Mouse (Mus musculus) forebrain, embryonic 11.5 days (tissue): ENCODE measurements around the gene Spdye4b. TPM values are rescaled to one million over a fixed set of nuclear protein-coding genes. Genes with fewer than 3 reads are reported as not detected.
A peak's percentile ranks its signal among the peaks of the same experiment; 100 is the strongest.
"Not testable (repeated sequence)": the region's sequence is repeated elsewhere in the genome, so short reads cannot be mapped to it uniquely, and the experiment has no call there.

ENCODE experiments used
- ATAC-seq: fragments of 200-750 bp; cut with Nextera tagmentation; replicated peaks from 2 replicates; pipeline ENCODE4 v1.8.0; 2017; ENCODE audit warnings: moderate TSS enrichment; ENCODE audit not compliant: low FRiP score
- DNase-seq: peaks from one replicate; pipeline ENCODE4 v3.0.0-alpha.2; 2017; ENCODE audit warnings: low spot score
- H3K27ac ChIP-seq: fragments of 300-500 bp; sonication (generic); 2 replicates; pipeline ENCODE4 v1.5.1; 2014; ENCODE audit warnings: low read depth, low read length
- H3K27me3 ChIP-seq: fragments of 300-500 bp; sonication (generic); 2 replicates; pipeline ENCODE4 v1.6.1; 2014; ENCODE audit warnings: mild to moderate bottlenecking, low read length, mixed read lengths; ENCODE audit not compliant: control insufficient read depth, insufficient read depth
- H3K36me3 ChIP-seq: fragments of 300-500 bp; sonication (generic); 2 replicates; pipeline ENCODE4 v1.6.1; 2014; ENCODE audit warnings: mild to moderate bottlenecking, low read length, moderate library complexity, mixed read lengths; ENCODE audit not compliant: control insufficient read depth, insufficient read depth
- H3K4me1 ChIP-seq: fragments of 300-500 bp; sonication (generic); replicated peaks from 2 replicates; pipeline ENCODE4 v1.6.1; 2014; ENCODE audit warnings: low read length, mixed read lengths; ENCODE audit not compliant: control insufficient read depth, insufficient read depth
- H3K4me2 ChIP-seq: fragments of 300-500 bp; sonication (generic); 2 replicates; pipeline ENCODE4 v1.6.1; 2014; ENCODE audit warnings: low read depth, mild to moderate bottlenecking, low read length, moderate library complexity, mixed read lengths; ENCODE audit not compliant: severe bottlenecking
- H3K4me3 ChIP-seq: fragments of 300-500 bp; sonication (generic); 2 replicates; pipeline ENCODE4 v1.5.1; 2014; ENCODE audit warnings: low read depth, low read length
- H3K9ac ChIP-seq: fragments of 300-500 bp; sonication (generic); 2 replicates; pipeline ENCODE4 v1.6.1; 2014; ENCODE audit warnings: low read length
- H3K9me3 ChIP-seq: fragments of 300-500 bp; sonication (generic); 2 replicates; pipeline ENCODE4 v1.6.1; 2016; ENCODE audit warnings: low read length, mixed read lengths; ENCODE audit not compliant: control insufficient read depth
- WGBS: fragments of 180-500 bp; shearing (Covaris S2); extraction: QIAGEN DNeasy Blood & Tissue Kit; methylation state at CpG from one replicate; pipeline ENCODE4 v1.1.7; 2014; 5-methylcytosine and 5-hydroxymethylcytosine counted together
- polyA plus RNA-seq: library from polyadenylated mRNA; unstranded; fragments of >200 nt; fragmentation: Nextera tagmentation; extraction: Ambion mirVana; gene quantifications from 2 replicates; pipeline ENCODE4 v1.2.1, GENCODE M21; 2014

Gene Spdye4b
- polyA plus RNA-seq, 1 experiment from 2014 or later: not detected

GRCm38 (mm10) chr5:143150044-143150443 is 30.8 kb upstream of the Spdye4b start:
- no peaks in the 10 kb centered on the region; the same call in 1 of the 2 replicates for H3K9me3 ChIP-seq
- H3K4me1 ChIP-seq: no peaks in the 10 kb centered on the region
- ATAC-seq: no peak
- H3K27me3 ChIP-seq: no peaks in the 10 kb centered on the region
- WGBS: 84% methylated on average over 2 of the region's 2 CpGs
- H3K36me3 ChIP-seq: no peaks in the 10 kb centered on the region
- H3K4me3 ChIP-seq: no peak overlapping the region
- DNase-seq: no peak
- H3K9ac ChIP-seq: no peak overlapping the region
- H3K4me2 ChIP-seq: no peak overlapping the region
- no peak overlapping the region for H3K27ac ChIP-seq

DNA sequence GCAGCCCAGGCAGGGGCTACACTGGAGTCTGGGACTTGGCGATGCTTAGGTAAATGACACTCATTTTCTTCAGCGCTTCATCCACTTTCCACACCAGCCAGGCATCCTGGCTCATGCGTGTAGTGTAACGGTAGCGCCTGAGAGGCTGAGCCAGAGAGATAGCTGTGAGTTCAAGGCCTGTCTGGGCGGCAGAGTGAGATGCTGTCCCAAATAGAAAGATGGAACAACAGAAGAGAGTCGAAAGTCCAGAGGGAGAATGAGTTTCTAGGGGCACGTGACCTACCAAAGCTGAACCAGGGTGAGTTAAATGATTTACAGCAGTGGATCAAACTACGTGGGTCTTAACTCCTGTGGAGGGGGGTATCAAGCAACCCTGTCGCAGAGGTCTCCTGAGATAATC is 27.1 kb upstream of the Spdye4b start:
- Histone ChIP-seq H3K9me3 (no peaks in the 10 kb centered on the region; the same call in 1 of the 2 replicates), H3K27ac (no peak overlapping the region), H3K27me3 (peaks cover 8% of the 10 kb centered on the region), H3K4me2 (no peak overlapping the region), H3K9ac (no peak overlapping the region), H3K36me3 (no peaks in the 10 kb centered on the region), H3K4me3 (no peak overlapping the region), H3K4me1 (no peaks in the 10 kb centered on the region)
- ATAC-seq (no peak), DNase-seq (no peak)
- 91% methylated on average over 10 of the region's 10 CpGs for WGBS

DNA sequence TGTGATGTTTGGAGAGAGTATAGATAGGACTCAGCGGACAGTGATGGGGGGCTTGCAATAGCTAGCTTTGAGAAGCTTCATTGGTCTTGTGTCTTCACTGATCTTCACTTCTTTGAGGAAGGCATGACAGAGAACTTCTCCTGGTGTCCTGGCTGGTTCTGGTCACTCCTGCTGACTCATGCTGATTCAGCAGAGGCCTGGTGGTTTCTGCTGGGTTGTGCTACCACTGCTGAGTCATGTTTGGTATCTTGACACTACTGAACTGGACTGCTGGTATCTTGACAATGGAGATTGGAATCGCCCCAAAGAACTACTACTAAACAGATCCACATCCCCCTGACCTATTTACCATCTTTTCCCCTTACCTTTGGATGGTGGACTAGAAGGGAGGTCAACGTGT is 25.3 kb upstream of the Spdye4b start:
- DNase-seq (no peak), ATAC-seq (no peak)
- Histone ChIP-seq H3K4me3 (no peak overlapping the region), H3K36me3 (no peaks in the 10 kb centered on the region), H3K27ac (no peak overlapping the region), H3K9me3 (no peaks in the 10 kb centered on the region; the same call in 1 of the 2 replicates), H3K4me2 (no peak overlapping the region), H3K9ac (no peak overlapping the region), H3K4me1 (no peaks in the 10 kb centered on the region), H3K27me3 (peaks cover 8% of the 10 kb centered on the region)
- WGBS: 88% methylated on average over 3 of the region's 3 CpGs

GRCm38 (mm10) chr5:143165508-143166070 is 15.2 kb upstream of the Spdye4b start:
- Histone ChIP-seq H3K4me3 (no peak overlapping the region), H3K4me1 (no peaks in the 10 kb centered on the region), H3K36me3 (no peaks in the 10 kb centered on the region), H3K4me2 (no peak overlapping the region), H3K27ac (no peak overlapping the region), H3K9me3 (no peaks in the 10 kb centered on the region), H3K9ac (no peak overlapping the region), H3K27me3 (no peaks in the 10 kb centered on the region; the same call in 1 of the 2 replicates)
- ATAC-seq: no peak
- DNase-seq: peak; percentile 62
- WGBS: 13% methylated on average over 18 of the region's 18 CpGs

DNA sequence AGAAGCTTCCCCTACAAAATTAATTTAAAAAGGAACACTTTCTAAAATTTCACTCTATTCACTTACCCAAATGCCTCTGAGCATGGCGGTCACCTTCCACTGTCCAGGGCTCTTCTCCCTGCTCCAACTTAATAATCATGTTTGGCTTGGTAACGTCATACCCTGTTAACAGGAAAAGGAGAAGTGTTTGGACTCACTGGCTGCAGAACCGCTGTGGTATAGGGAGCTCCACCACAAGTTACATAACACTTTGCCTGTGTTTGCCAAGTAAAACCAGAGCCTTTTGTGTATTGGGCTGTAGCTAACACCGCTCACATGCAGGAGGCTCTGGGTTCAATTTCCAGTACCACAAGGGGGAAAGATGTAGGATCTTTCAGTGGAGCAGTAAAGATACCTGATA is 4.8 kb upstream of the Spdye4b start:
- H3K9ac ChIP-seq: no peak overlapping the region
- H3K4me3 ChIP-seq: no peak overlapping the region
- H3K9me3 ChIP-seq: no peaks in the 10 kb centered on the region; the same call in 1 of the 2 replicates
- H3K4me2 ChIP-seq: no peak overlapping the region
- DNase-seq (no peak), ATAC-seq (no peak)
- H3K4me1 ChIP-seq: no peaks in the 10 kb centered on the region
- peaks cover 23% of the 10 kb centered on the region for H3K36me3 ChIP-seq
- H3K27me3 ChIP-seq: no peaks in the 10 kb centered on the region
- no peak overlapping the region for H3K27ac ChIP-seq
- WGBS: 96% methylated on average over 4 of the region's 4 CpGs

DNA sequence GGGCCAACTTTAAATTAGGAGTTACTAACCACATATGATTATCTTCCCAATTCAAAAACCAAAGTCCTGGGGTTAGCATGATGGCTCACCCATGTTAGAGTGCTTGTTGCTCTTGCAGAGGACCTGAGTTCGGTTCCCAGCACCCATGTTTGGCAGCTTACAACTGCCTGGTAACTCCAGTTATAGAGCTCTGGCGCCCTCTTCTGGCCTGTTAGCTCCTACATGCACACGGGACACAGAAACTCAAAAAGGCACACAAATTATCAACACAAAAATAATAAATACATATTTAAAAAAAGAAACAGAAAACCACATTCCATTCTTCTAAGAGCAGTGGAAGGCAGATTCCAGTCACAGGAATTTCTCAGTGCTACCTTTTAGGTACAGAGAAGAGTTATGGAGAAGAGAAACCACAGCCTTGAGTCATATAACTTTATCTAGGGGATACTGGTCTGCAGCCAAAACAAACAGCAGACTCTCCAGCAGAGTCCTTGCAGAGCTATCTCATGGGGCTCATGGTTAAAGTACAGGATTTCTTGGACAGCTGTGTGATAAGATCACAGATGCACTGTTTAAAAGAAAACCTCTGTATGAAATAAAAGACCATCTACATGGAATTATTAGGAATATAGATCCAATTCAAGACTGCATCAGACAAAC is 3.1 kb upstream of the Spdye4b start:
- no peak overlapping the region for H3K4me3 ChIP-seq
- H3K9ac ChIP-seq: no peak overlapping the region
- H3K27me3 ChIP-seq: no peaks in the 10 kb centered on the region
- DNase-seq (no peak), ATAC-seq (no peak)
- no peaks in the 10 kb centered on the region; the same call in 1 of the 2 replicates for H3K9me3 ChIP-seq
- WGBS: 89% methylated on average over 3 of the region's 3 CpGs
- H3K4me1 ChIP-seq: no peaks in the 10 kb centered on the region
- peaks cover 23% of the 10 kb centered on the region for H3K36me3 ChIP-seq
- no peak overlapping the region for H3K27ac ChIP-seq
- no peak overlapping the region for H3K4me2 ChIP-seq

DNA sequence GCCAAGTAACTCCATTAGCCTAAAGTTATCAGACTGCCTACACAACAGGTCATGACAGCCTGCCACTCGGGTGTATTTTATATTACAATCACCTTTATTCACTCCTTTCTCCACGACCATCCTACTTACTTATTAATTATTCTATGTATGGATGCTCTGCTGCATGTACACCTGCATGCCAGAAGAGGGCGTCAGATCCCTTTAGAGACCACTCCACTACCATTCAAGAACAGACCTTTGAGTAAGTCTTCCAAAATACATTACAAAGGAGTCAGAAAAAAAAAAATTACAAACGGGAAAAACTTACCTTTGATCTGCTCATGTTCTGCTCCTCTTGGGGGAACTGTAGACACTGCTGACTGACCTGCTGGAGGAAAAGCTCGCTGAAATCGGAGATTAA is 1.6 kb upstream of the Spdye4b start:
- DNase-seq (no peak), ATAC-seq (no peak)
- no peaks in the 10 kb centered on the region; the same call in 1 of the 2 replicates for H3K9me3 ChIP-seq
- H3K9ac ChIP-seq: no peak overlapping the region
- no peaks in the 10 kb centered on the region for H3K27me3 ChIP-seq
- no peak overlapping the region for H3K4me3 ChIP-seq
- WGBS: 43% methylated on average over 6 of the region's 6 CpGs
- H3K27ac ChIP-seq: no peak overlapping the region
- H3K36me3 ChIP-seq: peaks cover 18% of the 10 kb centered on the region
- H3K4me1 ChIP-seq: no peaks in the 10 kb centered on the region
- H3K4me2 ChIP-seq: no peak overlapping the region

DNA sequence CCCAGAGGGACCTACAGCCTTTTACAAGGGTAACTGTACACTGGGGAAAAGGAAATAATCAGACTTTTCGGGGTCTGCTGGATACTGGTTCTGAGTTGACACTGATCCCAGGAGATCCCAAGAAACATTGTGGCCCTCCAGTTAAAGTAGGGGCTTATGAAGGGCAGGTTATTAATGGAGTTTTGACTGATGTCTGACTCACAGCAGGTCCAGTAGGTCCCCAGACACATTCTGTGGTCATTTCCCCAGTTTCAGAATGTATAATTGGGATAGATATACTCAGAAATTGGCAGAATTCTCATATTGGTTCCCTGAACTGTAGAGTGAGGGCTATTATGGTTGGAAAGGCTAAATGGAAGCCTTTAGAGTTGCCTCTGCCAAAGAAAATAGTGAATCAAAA is 7.2 kb downstream of the Spdye4b start:
- H3K9me3 ChIP-seq, H3K27ac ChIP-seq, H3K4me3 ChIP-seq, H3K9ac ChIP-seq, H3K27me3 ChIP-seq, DNase-seq, H3K4me1 ChIP-seq, ATAC-seq, H3K36me3 ChIP-seq, H3K4me2 ChIP-seq: not testable (repeated sequence)
- no CpG with 5 or more reads among the region's 1 CpGs for WGBS

GRCm38 (mm10) chr5:143192806-143193205 is 12.0 kb downstream of the Spdye4b start:
- no peaks in the 10 kb centered on the region for H3K9me3 ChIP-seq
- no peaks in the 10 kb centered on the region for H3K36me3 ChIP-seq
- H3K9ac ChIP-seq: no peak overlapping the region
- WGBS: 93% methylated on average over 8 of the region's 8 CpGs
- no peaks in the 10 kb centered on the region for H3K4me1 ChIP-seq
- no peak overlapping the region for H3K4me2 ChIP-seq
- no peak overlapping the region for H3K27ac ChIP-seq
- no peaks in the 10 kb centered on the region for H3K27me3 ChIP-seq
- no peak for ATAC-seq
- H3K4me3 ChIP-seq: no peak overlapping the region
- DNase-seq: no peak
